In the genomic region with DNA sequence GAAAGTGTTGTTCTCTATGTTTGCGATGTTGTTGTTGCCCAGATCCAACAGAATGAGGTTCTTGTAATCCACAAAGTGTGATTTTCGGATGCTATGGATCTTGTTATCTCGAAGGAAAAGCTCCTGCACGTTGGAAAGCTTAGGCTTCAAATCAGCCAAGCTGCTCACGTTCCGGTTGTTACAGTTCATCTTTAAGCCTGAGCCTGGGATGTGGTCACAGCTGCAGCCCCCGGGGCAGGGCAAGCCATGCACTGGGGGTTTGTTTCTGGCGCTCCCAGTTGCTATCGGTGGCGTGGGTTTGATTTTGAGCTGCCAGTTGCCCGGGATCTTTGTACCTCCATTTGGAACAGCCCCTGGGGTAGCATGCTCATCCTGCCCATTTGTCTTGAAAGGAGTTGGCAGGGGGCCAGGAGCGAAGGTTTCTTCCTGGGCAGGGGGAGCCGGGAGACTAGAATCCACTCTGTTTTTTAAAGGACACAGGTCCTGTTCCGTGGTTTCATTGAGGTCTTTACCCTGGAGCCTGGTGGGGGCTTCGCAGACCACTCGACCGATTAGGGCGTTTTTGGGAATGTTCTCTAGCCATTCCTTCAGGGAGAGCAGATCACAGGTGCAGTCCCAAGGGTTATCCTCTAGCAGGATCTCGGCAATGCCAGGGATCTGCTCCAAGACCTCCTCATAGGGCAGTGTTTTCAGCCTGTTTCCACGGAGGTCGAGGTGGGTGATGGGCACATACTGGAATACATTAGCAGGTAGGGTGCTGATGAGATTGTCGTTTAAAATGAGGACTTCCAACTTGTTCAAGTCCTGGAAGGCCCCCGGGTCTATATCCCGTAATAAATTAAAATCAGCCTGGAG, we compare ENCODE assay signal across 8 mouse cellular contexts. TPM values are rescaled to one million over a fixed set of nuclear protein-coding genes. Genes with fewer than 3 reads are reported as not detected.
DNase-seq lines count a peak whose midpoint lies in the region; ATAC-seq and TF ChIP-seq lines count a peak whose summit lies in the region.

No protein-coding gene starts in this region.

- no peaks in the 10 kb centered on the region for H3K9me3 ChIP-seq in kidney, postnatal 0 days (replicated peaks; ENCODE audit: low read length)
- H3K9me3 ChIP-seq in limb, embryonic 13.5 days = no peaks in the 10 kb centered on the region

- no peak overlapping the region for H3K9ac ChIP-seq in kidney, postnatal 0 days (ENCODE audit: low read depth, low read length)
- H3K9ac ChIP-seq in limb, embryonic 13.5 days = peak overlapping the region; percentile 31; the same call in 1 of the 2 replicates

- peak overlapping the region; percentile 60 for H3K4me2 ChIP-seq in kidney, postnatal 0 days (ENCODE audit: low read length)
- peak overlapping the region; percentile 65 for H3K4me2 ChIP-seq in limb, embryonic 13.5 days (replicated peaks)

- 4% methylated on average over 24 of the region's 24 CpGs for WGBS in kidney, postnatal 0 days
- 3% methylated on average over 24 of the region's 24 CpGs for WGBS in limb, embryonic 13.5 days

- peak overlapping the region; percentile 55 for H3K4me3 ChIP-seq in gastrocnemius, adult 2 months
- H3K4me3 ChIP-seq in kidney, postnatal 0 days (replicated peaks; ENCODE audit: low read depth, low read length) = peak overlapping the region; percentile 37
- peak overlapping the region; percentile 43 for H3K4me3 ChIP-seq in limb, embryonic 13.5 days

- intact Hi-C loops in gastrocnemius, adult 2 months (cut with DNase I) = no loop called here

- H3K4me1 ChIP-seq in kidney, postnatal 0 days (replicated peaks; ENCODE audit: insufficient read depth, low read length) = peaks cover 4% of the 10 kb centered on the region; the same call in 1 of the 2 replicates
- H3K4me1 ChIP-seq in limb, embryonic 13.5 days = peaks cover 32% of the 10 kb centered on the region

- no peak for TF ChIP-seq CTCF in gastrocnemius, adult 2 months (IDR thresholded peaks at IDR 0.05)
- no peak for TF ChIP-seq CTCF in kidney, postnatal 0 days (IDR thresholded peaks at IDR 0.05; ENCODE audit: low read depth)

- no peak overlapping the region for H3K27ac ChIP-seq in gastrocnemius, adult 2 months
- H3K27ac ChIP-seq in kidney, postnatal 0 days = no peak overlapping the region
- H3K27ac ChIP-seq in limb, embryonic 13.5 days = no peak overlapping the region

- no peaks in the 10 kb centered on the region for H3K27me3 ChIP-seq in kidney, postnatal 0 days (ENCODE audit: insufficient read depth, low read length)
- H3K27me3 ChIP-seq in limb, embryonic 13.5 days = peaks cover 53% of the 10 kb centered on the region

- no peaks in the 10 kb centered on the region for H3K36me3 ChIP-seq in kidney, postnatal 0 days (ENCODE audit: insufficient read depth, low read length)
- H3K36me3 ChIP-seq in limb, embryonic 13.5 days = no peaks in the 10 kb centered on the region

- DNase-seq in gastrocnemius, adult 2 months = peak; percentile 18
- no peak for DNase-seq in gastrocnemius, postnatal 25 days
- peak; percentile 85 for DNase-seq in cerebellum, adult 9-10 months
- DNase-seq in frontal cortex, adult 2 months (ENCODE audit: extremely low spot score in 1 of 2, low spot score in 1 of 2) = peak; percentile 20 to 58
- DNase-seq in kidney, postnatal 0 days (ENCODE audit: low spot score) = peak; percentile 5
- peak; percentile 37 to 41 for DNase-seq in right cerebral cortex, postnatal 36 days (ENCODE audit: low spot score in 2 of 2)
- DNase-seq in spleen, postnatal 14 days (ENCODE audit: low spot score in 2 of 2) = no peak

- no peak for ATAC-seq in kidney, postnatal 0 days (replicated peaks; ENCODE audit: low FRiP score, low read depth)
- ATAC-seq in limb, embryonic 13.5 days (ENCODE audit: low FRiP score, low read depth) = no peak

RNA-seq across cellular contexts. Expression of gene Slitrk1, which starts 1.7 kb away (rescaled TPM):
- total RNA-seq in gastrocnemius, adult 2 months (2021) = under 1 TPM in 1 of 2 experiments, not detected in 1; 0.06 TPM
- under 1 TPM; 0.08 to 0.10 TPM for total RNA-seq in gastrocnemius, postnatal 25 days (2021)
- polyA plus RNA-seq in frontal cortex, adult 2 months (2012; rRNA removed) = 32.2 and 36.3 TPM in 2 replicates
- polyA plus RNA-seq in kidney, postnatal 0 days (2015; fragmentation: Nextera tagmentation; extraction: Ambion mirVana) = 1.0 and 1.2 TPM in 2 replicates
- 4.3 and 4.6 TPM in 2 replicates for polyA plus RNA-seq in limb, embryonic 13.5 days (2015; fragmentation: Nextera tagmentation; extraction: Ambion mirVana)

Comparison
In these comparisons a context has a peak if more than half of its experiments do, and no peak if none do; other contexts are left out.
1. DNase-seq: peak in gastrocnemius, adult 2 months (single experiment), cerebellum, adult 9-10 months (single experiment), frontal cortex, adult 2 months (2 of 2), kidney, postnatal 0 days (single experiment) and right cerebral cortex, postnatal 36 days (2 of 2); none in gastrocnemius, postnatal 25 days (single experiment) and spleen, postnatal 14 days (0 of 2).
2. Peak in every context shown above with its lines, with median percentiles within 50 percentile points of each other: H3K4me3 ChIP-seq.